Mouse (Mus musculus) left cerebral cortex, postnatal 10 days (tissue): ENCODE data around the gene Bag6. TPM values are rescaled to one million over a fixed set of nuclear protein-coding genes. Genes with fewer than 3 reads are reported as not detected.
A peak's percentile ranks its signal among the peaks of the same experiment; 100 is the strongest.

Experiments
- DNase-seq, 2 experiments: peaks; one replicate each; pipeline ENCODE4 v3.0.0; 2021 to 2022; ENCODE audit warnings: low spot score in 2 of 2, mixed read lengths in 1 of 2; ENCODE audit errors: extremely low spot score in 1 of 2
- intact Hi-C: fragments of 180-260 bp; cut with DNase I; formaldehyde crosslinking; loops from one replicate; pipeline ENCODE4 v1.15.1; 2025
- total RNA-seq, 2 experiments: library from RNA; stranded (reverse); gene quantifications; 2 replicates each; pipeline ENCODE4 v1.2.3; 2021

The Bag6 gene
- total RNA-seq, 2 experiments from 2014 or later, result 297 to 299 TPM

DNA sequence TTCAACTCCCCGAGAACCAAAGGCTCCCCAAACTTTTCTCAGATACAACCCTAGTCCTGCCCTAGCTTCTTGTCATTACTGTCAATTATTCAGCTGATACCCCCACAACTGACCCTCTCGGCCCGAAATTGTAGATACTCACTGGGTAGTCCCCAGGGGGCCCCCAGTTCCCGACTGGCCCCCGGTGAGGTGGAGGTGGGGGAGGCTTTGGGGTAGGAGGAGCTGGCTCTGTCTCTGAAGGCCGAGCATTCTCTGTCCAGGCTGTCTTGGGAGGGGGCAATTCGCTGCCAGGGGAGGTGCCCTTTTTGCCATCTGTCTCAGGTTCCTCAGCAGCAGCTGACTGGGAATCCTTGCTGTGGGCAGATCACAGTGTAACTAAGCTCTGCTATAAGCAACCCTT is 24.7 kb downstream of the Bag6 start:
- intact Hi-C loops, result loop anchor here (2.0 kb wide), 1 partner anchor 17 kb away; no protein-coding TSS in a partner anchor
- DNase-seq, result no peak

DNA sequence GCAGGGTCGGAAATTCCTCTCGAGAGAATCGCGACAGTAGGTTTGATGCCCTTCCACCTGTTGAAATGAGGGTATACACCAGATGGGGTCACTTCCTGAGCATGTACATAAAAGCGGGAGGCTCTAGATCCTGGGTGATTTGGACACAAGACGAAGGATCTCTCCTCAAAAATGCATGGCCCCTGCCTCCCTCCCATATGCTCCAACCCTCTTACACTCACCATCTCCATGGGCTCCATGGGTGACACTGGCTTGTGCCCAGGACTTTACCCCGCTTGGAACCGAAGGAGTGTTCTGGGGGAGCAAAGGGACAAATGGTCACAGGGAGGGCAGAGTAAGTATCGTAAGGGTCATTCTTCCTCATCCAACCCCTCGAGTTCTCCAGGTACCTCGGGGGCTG is 26.4 kb downstream of the Bag6 start:
- intact Hi-C loops, result no loop called here
- DNase-seq, result peak in 1 of 2 experiments; percentile 22

DNA sequence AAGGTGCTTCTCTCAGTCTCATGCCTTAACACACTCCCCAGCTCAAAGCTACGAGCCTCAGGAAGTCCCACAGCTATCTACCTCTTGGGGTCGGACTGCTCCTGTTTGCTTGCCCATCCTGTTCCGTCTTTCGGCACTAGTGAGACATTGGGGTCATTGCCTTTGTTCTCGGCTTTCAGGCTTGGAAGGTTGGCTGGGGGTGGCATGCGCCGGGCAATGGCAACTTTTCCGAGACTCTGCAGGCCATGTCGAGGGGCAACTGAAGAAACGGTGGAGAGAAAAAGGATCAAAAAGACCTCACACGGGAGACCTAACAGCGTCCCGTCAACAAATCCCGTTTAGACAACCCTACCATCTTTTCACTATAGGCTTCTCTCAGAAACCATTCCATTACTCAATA is 27.1 kb downstream of the Bag6 start:
- no peak for DNase-seq
- intact Hi-C loops, result no loop called here

DNA sequence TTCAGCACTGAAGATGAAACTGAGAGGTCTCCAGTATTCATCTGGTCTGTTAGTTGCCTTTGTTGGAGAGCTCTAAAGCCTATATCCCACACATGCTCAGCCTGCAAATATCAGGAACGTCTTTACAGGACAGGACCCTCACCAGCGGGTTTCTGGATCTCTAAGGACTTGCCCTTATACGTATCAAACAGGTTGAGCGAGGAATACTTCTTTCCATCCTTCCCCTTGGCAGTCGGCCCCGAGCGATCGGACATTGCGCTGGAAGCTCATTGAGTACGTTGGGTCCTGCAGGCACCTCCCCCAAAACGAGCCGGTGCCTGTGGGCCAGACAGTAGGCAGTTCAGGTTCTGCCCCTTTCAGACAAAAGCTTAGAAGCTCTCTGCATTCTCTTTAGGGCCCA is 27.8 kb downstream of the Bag6 start:
- intact Hi-C loops, result no loop called here

DNA sequence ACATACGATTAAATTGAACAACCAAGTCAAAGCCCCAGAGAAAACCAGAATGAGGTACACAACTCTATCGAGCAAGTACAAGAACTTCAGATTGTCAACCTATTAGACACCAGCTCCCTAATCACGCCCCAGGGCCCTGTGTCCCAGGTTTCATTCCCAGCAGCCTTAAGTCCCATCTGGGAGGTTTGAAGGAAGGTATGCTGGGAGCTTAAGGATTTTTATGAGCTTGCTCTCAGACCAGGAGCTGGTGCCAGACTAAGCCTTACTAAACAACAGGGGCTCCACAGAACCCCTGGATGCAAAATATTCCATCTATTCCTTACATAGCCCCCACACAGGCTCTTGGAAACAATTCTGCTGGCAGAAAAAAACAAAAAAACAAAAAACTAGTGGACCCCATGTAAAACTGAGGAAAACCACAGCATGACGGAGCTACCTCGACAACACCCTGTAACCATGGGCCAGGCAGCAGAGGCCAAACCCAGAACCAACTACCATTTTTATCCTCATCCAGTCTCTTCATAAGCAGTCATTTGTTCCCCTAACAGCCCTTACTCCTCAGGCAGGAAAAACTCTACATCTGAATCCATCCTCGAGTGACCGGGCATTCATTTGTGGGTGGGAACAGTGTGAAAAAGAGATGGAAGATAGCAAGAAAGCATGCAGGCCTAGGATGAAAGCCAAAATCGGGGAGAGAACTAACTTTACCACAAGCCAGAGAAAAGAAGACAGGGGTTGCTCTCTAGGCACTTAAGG is 28.5 kb downstream of the Bag6 start:
- intact Hi-C loops, result no loop called here
- no peak for DNase-seq

More for the DNA sequence above, 27.8 kb downstream of the Bag6 start:
- DNase-seq, result no peak

DNA sequence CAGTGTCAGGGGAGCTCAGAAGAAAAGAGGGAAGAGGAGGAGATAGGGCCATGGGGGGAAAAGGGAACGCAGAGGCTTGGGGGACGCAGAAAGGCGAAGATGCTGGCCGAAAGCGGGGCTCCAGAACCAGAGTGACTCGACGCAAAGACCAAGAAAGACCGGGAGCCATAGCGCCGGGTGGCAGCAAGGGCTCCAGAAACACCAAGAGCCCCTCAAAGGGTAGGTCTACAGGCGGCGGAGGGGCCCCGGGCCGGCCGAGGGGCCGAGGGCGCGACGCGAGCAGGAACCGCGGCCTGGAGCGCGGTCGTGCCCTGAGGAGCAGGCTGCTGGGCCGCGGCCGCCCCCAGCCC is 29.2 kb downstream of the Bag6 start:
- intact Hi-C loops, result no loop called here

DNA sequence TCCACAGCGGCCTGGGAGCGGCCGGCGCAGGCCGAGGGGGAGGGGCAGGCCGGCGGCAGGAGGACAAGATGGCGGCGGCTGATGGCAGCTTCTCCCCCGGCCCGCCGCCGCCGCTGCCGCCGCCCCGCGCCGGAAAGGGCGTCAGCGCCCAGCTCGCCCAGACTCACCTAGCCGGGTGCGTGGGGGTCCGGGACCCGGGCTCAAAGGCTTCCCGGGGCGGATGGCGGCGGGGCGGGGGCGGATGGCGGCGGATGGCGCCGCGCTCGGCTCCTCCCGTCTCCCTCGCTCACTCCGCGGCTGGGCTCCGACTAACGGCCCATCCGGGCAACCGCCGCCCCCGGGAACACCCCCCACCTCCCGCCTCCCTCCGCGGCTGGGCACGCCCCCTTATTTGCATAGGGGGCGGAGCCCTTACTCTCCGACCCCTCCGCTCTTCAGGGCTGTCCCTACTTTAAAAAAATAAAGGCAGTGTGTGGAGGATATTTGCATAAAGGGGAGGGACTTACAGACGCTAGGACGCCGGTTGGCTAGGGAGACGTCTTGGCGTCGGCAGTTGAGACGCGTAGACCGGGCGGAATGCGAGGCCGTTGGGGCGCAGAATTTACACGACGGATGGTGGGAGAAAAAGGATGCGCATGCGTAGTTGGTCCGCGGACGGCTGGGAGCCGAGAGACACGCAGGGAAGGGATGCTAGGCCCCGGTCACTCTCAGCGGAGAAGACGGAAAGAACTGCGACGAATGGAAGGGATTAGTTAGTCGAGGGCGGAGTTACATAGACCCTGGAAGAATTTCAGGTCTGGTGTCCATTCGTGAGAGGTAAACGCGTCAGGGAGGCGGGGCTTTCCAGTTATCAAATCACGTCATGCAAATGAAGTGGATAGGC is 29.8 kb downstream of the Bag6 start, which contains the start of gene Prrc2a:
TSS of gene Prrc2a (minus strand) at position 330 of the 883 bp plus-strand sequence.
- DNase-seq, result peak; percentile 99
- intact Hi-C loops, result no loop called here

More for the DNA sequence above, 29.2 kb downstream of the Bag6 start:
- DNase-seq, result no peak

DNA sequence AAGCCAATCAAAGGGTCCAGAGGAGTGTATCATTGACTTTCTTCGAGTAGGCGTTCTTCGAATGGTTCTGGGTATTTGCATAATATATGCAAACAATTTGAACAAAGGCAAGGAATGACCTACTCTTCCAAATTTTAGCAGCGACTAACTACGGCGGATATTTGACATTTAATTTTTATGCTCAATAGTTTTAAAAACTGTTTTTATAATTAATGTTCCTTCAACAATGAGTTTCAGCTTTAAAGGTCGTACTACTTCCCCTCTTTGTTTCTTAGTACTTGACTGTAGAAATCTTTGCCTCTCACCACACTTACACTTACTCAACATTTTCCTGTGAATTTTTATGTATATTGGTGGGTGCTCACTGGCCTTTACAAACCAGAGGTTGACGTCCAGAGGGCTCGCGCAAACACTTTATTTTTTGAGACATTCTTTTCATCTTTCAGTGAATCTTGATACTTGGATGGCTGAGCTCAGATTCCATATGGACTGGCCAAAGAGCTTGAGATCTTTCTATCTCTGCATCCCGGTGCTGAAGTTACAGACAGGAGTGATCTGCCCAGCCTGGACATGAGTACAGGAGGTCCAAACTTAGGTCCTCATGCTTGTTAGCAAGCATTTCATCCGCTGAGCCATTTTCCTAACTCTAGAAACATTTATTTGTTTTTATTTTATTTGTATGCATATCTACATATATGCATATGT is 30.6 kb downstream of the Bag6 start:
- no peak for DNase-seq
- intact Hi-C loops, result no loop called here

DNA sequence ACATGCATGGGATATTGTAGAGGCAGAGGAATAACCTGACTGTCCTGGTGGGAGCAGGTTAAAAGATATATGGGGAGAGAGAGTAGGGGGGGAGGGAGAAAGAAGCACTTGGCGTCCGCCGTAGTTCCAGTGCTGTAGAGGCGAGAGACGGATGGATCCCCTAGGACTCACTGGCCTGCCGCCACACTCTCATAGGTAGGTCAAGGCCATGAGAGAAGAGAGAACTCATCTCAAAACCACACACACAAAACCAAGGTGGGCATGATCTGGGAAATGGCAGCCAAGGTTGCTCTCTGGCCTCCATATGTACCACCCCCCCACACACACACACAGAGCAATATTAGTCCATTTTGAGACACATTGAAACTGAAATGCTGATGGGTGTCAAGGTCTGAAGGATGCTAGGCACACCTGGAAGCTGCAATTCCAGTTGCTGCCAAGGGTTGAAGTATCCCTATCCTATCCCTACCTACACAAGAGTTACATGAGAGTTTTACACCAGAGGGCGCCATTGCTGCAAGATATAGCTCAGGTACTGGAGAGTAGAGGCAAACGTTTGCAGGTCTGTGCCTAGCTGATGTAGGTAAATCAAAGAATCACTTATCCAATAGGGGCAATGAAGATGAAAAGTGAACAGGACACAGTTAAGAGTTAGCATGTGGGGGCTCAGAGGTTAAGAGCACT is 31.5 kb downstream of the Bag6 start:
- intact Hi-C loops, result no loop called here
- DNase-seq, result peak; percentile 69

DNA sequence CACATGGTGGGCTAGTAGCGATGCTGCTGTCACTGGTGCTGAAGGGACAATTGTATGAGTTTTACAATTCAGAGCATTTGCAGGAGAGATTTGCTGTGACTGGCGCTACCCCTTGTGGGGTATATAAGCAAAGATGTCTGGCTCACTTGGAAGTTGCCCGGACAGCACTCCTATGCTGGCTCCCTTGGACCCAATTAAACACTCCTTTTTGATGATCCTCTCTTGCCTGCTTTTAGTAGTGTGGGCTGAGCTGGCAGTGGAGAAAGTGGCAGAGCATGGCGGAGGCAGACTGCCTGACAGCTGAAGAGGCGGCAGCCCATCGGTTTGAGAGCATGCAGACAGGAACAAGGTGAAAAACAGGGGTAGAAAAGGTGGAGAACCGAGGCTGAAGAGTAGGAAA is 32.8 kb downstream of the Bag6 start:
- intact Hi-C loops, result no loop called here
- no peak for DNase-seq

DNA sequence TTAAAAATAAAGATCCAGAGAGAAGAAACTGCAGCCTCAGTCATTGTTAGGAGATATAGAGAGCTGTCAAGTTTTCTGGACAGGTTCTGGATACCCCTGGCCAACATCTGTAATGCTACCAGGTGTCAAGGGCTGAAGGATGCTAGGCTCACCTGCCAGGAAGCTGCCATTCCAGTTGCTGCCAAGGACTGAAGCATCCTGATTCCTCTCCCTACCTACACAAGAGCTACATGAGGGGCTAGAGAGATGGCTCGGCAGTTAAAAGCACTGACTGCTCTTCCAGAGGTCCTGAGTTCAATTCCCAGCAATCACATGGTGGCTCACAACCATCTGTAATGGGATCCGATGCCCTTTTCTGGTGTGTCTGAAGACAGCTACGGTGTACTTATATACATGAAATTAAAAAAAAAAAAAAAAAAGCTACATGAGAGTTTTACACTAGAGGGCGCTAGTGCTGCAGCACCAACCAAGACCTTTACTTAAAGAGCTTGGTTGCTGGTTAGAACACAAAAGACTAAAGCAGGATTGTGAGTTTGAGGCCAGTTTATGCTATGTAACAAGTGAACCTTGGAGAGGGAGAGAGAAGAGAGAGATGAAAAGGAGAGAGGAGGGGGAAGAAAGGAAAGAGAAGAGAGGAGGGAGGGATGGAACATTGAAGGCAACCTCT is 33.7 kb downstream of the Bag6 start:
- DNase-seq, result no peak
- intact Hi-C loops, result loop anchor here (1.0 kb wide), 1 partner anchor 64 kb away; no protein-coding TSS in a partner anchor

DNA sequence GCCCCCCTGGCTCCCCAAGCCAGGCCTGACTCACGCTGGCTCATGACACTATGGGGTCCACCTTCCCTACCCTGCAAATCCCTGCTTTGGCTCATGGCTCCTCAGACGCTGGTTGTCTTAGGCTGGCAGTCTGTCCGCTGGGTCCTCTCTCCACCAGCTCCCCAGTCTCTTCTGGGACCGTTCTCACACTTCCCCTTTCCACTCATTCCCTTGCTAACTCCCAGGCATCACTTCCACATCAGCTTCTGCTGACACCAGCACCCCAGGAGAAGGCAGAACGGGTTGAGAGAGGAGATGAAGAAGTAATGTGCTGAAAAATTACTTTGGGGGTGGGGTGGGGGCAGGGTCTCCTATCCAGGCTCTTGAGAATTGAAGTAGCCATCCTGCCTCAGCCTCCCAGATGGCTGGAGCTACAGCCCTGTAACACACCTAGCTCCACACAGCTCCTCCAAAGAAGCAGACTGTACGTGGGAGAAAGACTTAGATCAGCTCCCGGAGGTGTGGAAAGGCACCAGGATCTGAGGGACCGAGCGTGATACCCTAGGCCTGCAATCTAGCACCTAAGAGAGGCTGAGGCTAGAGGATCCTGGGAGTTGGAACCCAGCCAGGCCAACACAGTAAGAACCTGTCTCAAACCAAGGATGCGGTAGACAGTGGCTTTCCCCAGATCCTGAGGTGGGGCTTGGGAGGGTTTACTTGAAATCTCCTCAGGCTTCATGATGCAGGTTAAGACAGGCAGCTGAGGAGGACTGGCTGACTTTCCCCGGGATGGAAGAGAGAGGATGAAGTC is 37.7 kb downstream of the Bag6 start:
- intact Hi-C loops, result no loop called here
- no peak for DNase-seq

DNA sequence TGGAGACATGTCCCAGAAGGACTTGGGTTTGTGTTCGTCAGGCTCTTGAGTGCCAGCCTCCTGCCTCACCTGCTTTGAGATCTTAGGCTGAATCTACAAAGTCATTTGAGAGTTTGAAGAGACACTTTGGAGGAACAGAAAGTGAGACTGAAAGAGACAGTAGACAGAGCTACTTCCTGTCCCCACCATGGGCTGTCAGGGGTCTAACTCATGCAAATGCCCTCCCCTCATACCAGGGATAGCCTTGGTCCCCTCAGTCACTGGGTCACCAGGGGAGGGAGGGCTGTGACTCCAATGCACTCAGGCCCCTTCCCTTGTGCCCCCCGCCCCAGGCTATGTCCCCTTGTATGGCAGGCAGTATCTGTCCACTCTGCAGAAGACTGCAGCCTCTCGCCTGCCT is 38.4 kb downstream of the Bag6 start:
- intact Hi-C loops, result no loop called here
- DNase-seq, result no peak

DNA sequence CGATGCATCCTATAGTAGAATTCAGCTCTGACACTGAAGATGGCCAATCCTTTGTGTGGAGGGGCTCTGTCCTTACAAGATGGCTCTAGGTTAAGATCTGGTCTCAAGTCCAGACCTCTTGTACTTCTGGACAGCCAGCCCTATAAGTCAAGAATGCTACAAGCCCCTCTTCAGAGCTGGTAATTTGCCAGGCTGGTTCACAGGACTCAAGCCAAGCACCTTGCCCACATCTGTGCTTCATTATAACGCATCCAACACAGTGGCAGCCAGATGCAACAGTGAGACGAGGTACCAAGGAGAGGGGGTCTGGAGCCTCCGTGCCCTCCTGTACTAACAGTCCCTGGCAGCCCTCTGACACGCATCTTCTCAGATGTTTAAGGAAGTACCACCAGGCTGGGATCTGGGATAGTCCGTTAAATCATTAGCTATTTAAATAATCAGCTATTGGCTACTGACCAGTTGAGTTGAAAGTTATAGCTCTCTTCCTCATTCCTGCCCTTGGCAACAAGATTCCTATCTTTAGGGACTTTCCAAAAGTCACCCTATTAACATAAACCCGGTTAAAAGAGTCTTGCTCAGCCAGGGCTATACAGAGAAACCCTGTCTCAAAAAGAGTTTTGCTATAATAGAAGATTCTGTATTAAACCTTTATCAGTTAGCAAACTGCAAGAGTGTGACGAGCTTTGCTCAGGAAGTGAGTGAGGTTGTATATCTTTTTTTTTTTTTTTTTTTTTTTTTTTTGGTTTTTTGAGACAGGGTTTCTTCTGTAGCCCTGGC is 39.4 kb downstream of the Bag6 start:
- DNase-seq, result no peak
- intact Hi-C loops, result no loop called here

DNA sequence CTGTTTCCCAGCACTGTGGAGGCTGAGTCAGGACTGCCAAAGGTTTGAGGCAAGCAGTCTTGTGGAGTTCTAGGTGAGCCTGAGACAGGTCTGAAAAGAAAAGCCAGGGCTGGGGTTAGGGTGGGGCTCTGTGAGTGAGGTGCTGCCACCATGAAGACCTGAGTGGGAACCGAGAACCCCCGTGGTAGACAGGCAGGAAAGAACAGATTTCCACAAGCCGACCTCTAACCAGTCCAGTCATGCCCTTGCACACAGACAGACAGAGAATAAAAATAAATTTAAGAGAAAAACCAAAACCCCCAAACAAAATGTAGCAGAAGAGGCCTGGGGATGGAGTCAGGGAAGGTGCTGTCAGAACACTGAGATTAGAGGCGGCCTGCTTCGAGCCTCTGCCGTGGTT is 40.4 kb downstream of the Bag6 start:
- intact Hi-C loops, result no loop called here
- no peak for DNase-seq

DNA sequence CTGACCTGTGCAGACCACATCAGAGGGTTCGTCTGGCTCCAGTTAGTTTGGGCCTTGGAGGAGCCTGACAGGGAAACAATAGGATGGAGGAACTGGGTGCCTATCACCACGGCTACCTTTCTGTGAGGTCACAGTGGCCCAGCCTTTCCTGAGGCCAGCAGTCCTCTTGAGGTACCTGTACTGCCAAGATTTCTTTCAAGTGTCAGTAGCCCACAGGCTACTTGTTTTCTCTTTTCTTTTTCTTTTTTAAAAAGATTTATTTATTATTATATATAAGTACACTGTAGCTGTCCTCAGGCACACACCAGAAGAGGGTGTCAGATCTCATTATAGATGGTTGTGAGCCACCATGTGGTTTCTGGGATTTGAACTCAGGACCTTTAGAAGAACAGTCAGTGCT is 41.0 kb downstream of the Bag6 start, which contains the start of gene Aif1:
TSS of gene Aif1 (minus strand) at position 101 of the 400 bp plus-strand sequence.
- intact Hi-C loops, result no loop called here
- DNase-seq, result no peak

DNA sequence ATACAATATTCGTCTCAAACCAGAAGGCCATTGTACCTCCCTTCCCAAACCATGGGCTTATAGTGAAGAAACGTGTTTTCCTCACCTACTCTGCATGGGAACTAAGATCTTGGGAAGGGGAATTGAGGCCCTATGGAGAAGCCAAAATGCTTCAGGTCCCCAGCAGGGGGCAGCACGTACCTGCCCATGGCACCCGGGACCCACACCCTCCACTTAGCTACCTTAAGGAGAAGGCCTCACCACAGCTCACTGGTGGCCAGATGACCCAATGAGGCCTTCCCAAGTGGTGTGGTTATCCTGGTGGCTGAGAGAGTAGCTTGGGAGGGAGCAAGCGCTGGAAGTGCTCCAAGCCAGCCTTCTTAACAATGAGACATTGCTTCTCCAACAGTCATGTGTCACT is 43.5 kb downstream of the Bag6 start:
- intact Hi-C loops, result no loop called here
- DNase-seq, result peak in 1 of 2 experiments; percentile 74
